Mouse (Mus musculus) cerebellum, adult 2 months (tissue): Measurements from ENCODE around the gene Rhbdl1.

ENCODE experiments used
- CTCF ChIP-seq: fragments of 200-500 bp; IDR thresholded peaks from 2 replicates; pipeline ENCODE4 v1.5.1; 2011; ENCODE audit warnings: low read depth, mild to moderate bottlenecking, control low read depth, low read length, moderate library complexity, borderline replicate concordance; ENCODE audit not compliant: insufficient read depth
- POLR2A ChIP-seq: fragments of 200-500 bp; IDR thresholded peaks from 2 replicates; pipeline ENCODE4 v1.6.1; 2011; ENCODE audit warnings: low read length, control low read depth, borderline replicate concordance; ENCODE audit not compliant: insufficient read depth

- TF ChIP-seq CTCF (no peak), POLR2A (no peak)
Observed at GRCm38 (mm10) chr17:25872676-25873075, 35.6 kb upstream of the Rhbdl1 start.
